Mouse (Mus musculus) hindbrain, postnatal 0 days (tissue): ENCODE data around the gene Ppp1r37. TPM values are rescaled to one million over a fixed set of nuclear protein-coding genes. Genes with fewer than 3 reads are reported as not detected.

Experiments
- ATAC-seq: fragments of 200-750 bp; cut with Nextera tagmentation; 2 replicates; pipeline ENCODE4 v1.8.0; 2017; ENCODE audit warnings: mild to moderate bottlenecking, moderate TSS enrichment, moderate library complexity
- DNase-seq: peaks from one replicate; pipeline ENCODE4 v3.0.0-alpha.2; 2015; ENCODE audit warnings: low spot score
- H3K27ac ChIP-seq: fragments of 300-500 bp; sonication (generic); 2 replicates; pipeline ENCODE4 v1.5.1; 2014; ENCODE audit warnings: mild to moderate bottlenecking
- H3K27me3 ChIP-seq: fragments of 300-500 bp; sonication (generic); 2 replicates; pipeline ENCODE4 v1.6.1; 2014; ENCODE audit warnings: low read length, mixed read lengths; ENCODE audit not compliant: insufficient read depth
- H3K36me3 ChIP-seq: fragments of 300-500 bp; sonication (generic); 2 replicates; pipeline ENCODE4 v1.6.1; 2014; ENCODE audit warnings: low read length, mixed read lengths; ENCODE audit not compliant: insufficient read depth
- H3K4me1 ChIP-seq: fragments of 300-500 bp; sonication (generic); 2 replicates; pipeline ENCODE4 v1.6.1; 2014; ENCODE audit warnings: antibody characterized with exemption, low read length, mixed read lengths; ENCODE audit not compliant: insufficient read depth
- H3K4me2 ChIP-seq: fragments of 300-500 bp; sonication (generic); 2 replicates; pipeline ENCODE4 v1.6.1; 2014; ENCODE audit warnings: low read depth, mild to moderate bottlenecking, low read length, moderate library complexity, mixed read lengths
- H3K4me3 ChIP-seq: fragments of 300-500 bp; sonication (generic); 2 replicates; pipeline ENCODE4 v1.5.1; 2014; ENCODE audit warnings: low read length
- H3K9ac ChIP-seq: fragments of 300-500 bp; sonication (generic); replicated peaks from 2 replicates; pipeline ENCODE4 v1.6.1; 2014; ENCODE audit warnings: mild to moderate bottlenecking, low read length, moderate library complexity, mixed read lengths
- H3K9me3 ChIP-seq: fragments of 300-500 bp; sonication (generic); 2 replicates; pipeline ENCODE4 v1.6.1; 2016; ENCODE audit warnings: low read length, mixed read lengths
- CTCF ChIP-seq: IDR thresholded peaks from 2 replicates; pipeline ENCODE4 v1.5.1; 2016; ENCODE audit warnings: antibody characterized with exemption, control low read depth, low read depth
- WGBS: fragments of 180-500 bp; shearing (Covaris S2); extraction: QIAGEN DNeasy Blood & Tissue Kit; methylation state at CpG from one replicate; pipeline ENCODE4 v1.1.7; 2014; 5-methylcytosine and 5-hydroxymethylcytosine counted together
- polyA plus RNA-seq: library from polyadenylated mRNA; unstranded; fragments of >200 nt; fragmentation: Nextera tagmentation; extraction: Ambion mirVana; gene quantifications from 2 replicates; pipeline ENCODE4 v1.2.1, GENCODE M21; 2015
- total RNA-seq: library from RNA; depleted of rRNA; stranded (reverse); fragments of >200 nt; gene quantifications from 2 replicates; pipeline ENCODE4 v1.2.3, GENCODE M21; 2014

The Ppp1r37 gene
- total and polyA plus RNA-seq, 2 experiments from 2014 or later: 27.7 to 128 TPM

DNA sequence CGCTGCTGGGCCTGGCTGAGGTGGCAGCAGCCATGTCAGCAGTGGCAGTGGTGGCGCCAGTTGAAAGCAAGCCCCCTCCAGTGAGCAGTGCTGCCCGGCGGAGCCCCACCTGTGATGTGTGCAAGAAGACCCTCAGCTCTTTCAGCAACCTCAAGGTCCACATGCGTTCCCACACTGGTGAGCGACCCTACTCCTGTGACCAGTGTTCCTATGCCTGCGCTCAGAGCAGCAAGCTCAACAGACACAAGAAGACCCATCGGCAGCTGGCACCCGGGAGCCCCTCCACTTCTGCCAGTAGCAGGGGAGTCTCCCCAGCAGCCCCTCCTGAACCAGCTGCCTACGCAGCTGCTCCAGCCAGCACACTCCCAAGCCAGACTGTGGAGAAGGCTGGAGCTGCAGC lies 16.9 kb upstream of the Ppp1r37 start:
- 81% methylated on average over 10 of the region's 10 CpGs for WGBS
- Histone ChIP-seq H3K4me1 (peaks cover 10% of the 10 kb centered on the region; the same call in 1 of the 2 replicates), H3K4me3 (no peak overlapping the region), H3K4me2 (no peak overlapping the region), H3K9ac (no peak overlapping the region), H3K9me3 (no peaks in the 10 kb centered on the region), H3K36me3 (peaks cover 35% of the 10 kb centered on the region), H3K27me3 (peaks cover 18% of the 10 kb centered on the region), H3K27ac (no peak overlapping the region)
- TF ChIP-seq CTCF: no peak
- DNase-seq: no peak
- ATAC-seq: no peak

DNA sequence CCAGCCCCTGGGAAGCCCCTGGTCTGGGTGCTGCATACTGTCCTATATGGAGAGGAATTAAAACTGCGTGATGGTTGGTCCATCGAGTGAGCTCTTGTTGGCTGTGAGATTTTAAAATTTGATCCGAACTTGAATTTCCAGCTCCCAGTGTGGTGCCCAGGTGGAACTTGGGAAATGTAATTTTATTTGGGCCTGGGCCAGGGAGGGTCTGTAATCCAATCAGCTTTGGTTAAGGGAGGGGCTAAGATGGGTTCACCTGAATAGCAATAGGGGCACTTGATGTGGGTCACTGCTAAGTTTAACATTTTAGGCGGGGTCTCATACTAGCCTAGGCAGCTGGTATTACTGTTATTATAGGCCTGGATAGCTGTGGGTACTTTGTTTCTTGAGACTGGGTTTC lies 15.6 kb upstream of the Ppp1r37 start:
- Histone ChIP-seq H3K4me3 (no peak overlapping the region), H3K9ac (no peak overlapping the region), H3K9me3 (no peaks in the 10 kb centered on the region), H3K4me2 (no peak overlapping the region), H3K36me3 (peaks cover 22% of the 10 kb centered on the region), H3K27me3 (peaks cover 18% of the 10 kb centered on the region), H3K4me1 (peaks cover 10% of the 10 kb centered on the region; the same call in 1 of the 2 replicates), H3K27ac (no peak overlapping the region)
- no peak for DNase-seq
- no peak for TF ChIP-seq CTCF
- 62% methylated on average over 4 of the region's 4 CpGs for WGBS
- ATAC-seq: no peak

DNA sequence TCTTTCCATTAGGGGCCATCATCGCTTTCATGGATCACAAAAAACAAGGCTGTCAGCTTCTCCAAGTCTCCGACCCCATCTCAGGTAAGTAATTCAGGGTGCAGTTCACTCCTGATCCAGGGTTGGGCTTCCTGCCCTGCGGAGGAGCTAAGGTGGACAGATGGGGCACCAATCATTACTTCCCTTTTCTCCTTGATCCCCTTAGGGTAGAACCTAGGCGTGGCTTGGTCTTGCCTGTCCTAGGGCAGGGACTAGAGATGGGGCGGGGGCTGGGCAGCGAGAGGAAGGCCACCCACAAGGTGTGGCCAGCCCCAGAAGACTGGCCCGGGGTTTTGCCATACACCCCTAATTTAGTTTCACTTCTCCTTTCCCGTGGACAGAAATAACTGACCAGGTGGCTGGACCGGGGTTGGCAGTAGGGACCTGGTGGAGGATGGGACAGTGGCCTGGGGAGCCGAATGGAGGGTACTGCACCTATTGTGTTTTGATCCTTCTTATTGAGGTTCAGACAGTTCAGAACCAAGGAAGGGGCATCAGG lies 15.1 kb upstream of the Ppp1r37 start:
- Histone ChIP-seq H3K27me3 (peaks cover 18% of the 10 kb centered on the region), H3K4me1 (peaks cover 10% of the 10 kb centered on the region; the same call in 1 of the 2 replicates), H3K4me3 (peak overlapping the region; percentile 35), H3K9ac (no peak overlapping the region), H3K9me3 (no peaks in the 10 kb centered on the region), H3K4me2 (peak overlapping the region; percentile 67), H3K27ac (no peak overlapping the region), H3K36me3 (peaks cover 20% of the 10 kb centered on the region; the same call in 1 of the 2 replicates)
- 20% methylated on average over 10 of the region's 10 CpGs for WGBS
- ATAC-seq (no peak), DNase-seq (no peak)
- TF ChIP-seq CTCF: no peak

DNA sequence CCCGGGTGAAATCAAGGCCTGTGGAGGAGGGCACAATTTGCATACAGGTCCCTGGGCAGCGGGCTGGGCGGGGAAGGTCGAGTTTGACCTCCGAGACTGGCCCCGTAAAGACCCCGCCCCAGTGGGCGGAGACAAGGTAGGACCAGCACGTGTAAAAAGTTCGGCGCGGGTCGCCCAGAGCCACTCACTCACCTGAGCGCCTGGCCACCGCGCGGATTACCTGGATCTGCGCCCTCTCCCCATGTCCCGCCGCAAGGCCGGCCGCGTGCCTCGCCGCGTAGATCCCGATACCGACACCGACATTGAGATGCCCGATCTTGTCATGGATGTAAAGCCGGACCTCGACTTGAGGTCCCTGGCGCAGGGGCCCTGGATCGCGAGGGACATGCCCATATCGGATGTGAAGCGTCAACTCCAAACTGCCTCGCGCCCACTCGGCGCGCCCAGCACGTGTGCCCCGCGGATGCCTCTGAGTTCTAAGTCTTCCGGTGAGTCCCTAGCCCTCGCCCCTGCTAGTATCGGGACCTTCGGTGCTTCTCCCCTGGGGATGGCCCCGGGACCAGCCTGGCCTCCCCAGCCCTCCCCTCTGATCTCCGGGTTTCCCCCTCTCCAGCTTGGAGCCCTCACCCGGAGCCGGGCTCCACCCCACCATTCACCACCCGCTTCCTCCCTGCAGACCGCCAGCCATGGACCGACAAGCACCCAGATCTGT lies 14.4 kb upstream of the Ppp1r37 start, which contains the start of the genes Zfp296 and Gemin7:
Gene Zfp296 (plus strand): TSS at position 147 of the 712 bp plus-strand sequence.
Gene Gemin7 (minus strand): TSS at position 455 of the 712 bp plus-strand sequence.
- peaks cover 14% of the 10 kb centered on the region for H3K4me1 ChIP-seq
- peaks cover 18% of the 10 kb centered on the region for H3K27me3 ChIP-seq
- peaks cover 17% of the 10 kb centered on the region; the same call in 1 of the 2 replicates for H3K36me3 ChIP-seq
- DNase-seq (no peak), ATAC-seq (no peak)
- no peak for TF ChIP-seq CTCF
- H3K4me2 ChIP-seq: peak within 1 kb of the TSS; percentile 67
- peak within 1 kb of the TSS; percentile 35 for H3K4me3 ChIP-seq
- H3K9me3 ChIP-seq: no peaks in the 10 kb centered on the region
- WGBS: 1% methylated on average over 56 of the region's 56 CpGs
- H3K27ac ChIP-seq: no peak within 1 kb of the TSS
- H3K9ac ChIP-seq: peak within 1 kb of the TSS; percentile 30; the same call in 1 of the 2 replicates

DNA sequence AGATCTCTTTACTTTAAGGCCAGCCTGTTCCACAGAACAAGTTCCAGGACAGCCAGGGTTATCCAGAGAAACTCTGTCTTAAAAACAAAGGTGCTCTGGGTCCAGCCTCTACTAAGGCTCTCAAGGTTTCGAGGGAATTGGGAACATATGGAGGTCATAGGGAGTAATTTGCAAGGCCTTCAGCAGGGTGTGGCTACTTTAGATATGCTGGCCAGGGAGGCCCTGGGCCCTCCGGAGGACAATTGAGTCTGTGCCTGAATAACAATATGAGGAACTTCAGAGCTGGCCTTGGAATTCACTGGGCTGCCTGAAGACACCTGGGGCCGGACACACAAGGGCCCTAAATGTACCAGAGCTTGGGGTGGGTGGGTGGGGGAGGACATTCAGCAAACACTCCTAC lies 12.7 kb upstream of the Ppp1r37 start:
- peaks cover 18% of the 10 kb centered on the region for H3K27me3 ChIP-seq
- no peak overlapping the region for H3K27ac ChIP-seq

DNA sequence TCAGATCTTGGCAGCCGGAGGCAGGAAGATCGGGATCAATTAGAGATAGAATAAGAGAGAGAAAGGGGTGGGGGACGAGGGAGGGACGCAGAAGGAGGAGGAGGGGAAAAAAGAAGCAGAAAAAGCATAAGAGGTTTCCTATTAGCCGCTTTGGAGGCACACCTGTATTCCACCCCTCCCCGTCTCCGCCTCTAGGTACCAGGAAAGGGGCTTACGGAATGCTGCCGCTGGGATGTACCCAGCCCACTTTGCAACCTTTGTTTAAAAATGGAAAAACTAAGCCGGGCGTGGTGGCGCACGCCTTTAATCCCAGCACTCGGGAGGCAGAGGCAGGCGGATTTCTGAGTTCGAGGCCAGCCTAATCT lies 10.9 kb upstream of the Ppp1r37 start:
- Histone ChIP-seq H3K36me3 (peaks cover 10% of the 10 kb centered on the region; the same call in 1 of the 2 replicates), H3K4me2 (peak overlapping the region; percentile 79), H3K27me3 (peaks cover 18% of the 10 kb centered on the region), H3K9me3 (no peaks in the 10 kb centered on the region), H3K9ac (peak overlapping the region; percentile 76), H3K4me3 (peak overlapping the region; percentile 78), H3K4me1 (peaks cover 16% of the 10 kb centered on the region), H3K27ac (peak overlapping the region; percentile 77)
- DNase-seq (no peak), ATAC-seq (no peak)
- no peak for TF ChIP-seq CTCF
- 23% methylated on average over 16 of the region's 16 CpGs for WGBS

More for the DNA sequence above, 12.7 kb upstream of the Ppp1r37 start:
- Histone ChIP-seq H3K9me3 (no peaks in the 10 kb centered on the region), H3K4me2 (no peak overlapping the region), H3K9ac (no peak overlapping the region), H3K4me3 (no peak overlapping the region), H3K36me3 (peaks cover 3% of the 10 kb centered on the region; the same call in 1 of the 2 replicates), H3K4me1 (peaks cover 16% of the 10 kb centered on the region)
- no peak for ATAC-seq
- no peak for TF ChIP-seq CTCF
- 68% methylated on average over 3 of the region's 3 CpGs for WGBS
- no peak for DNase-seq
